Mouse (Mus musculus) bone marrow macrophage, adult 2 months (primary cell): ENCODE measurements around the gene Dlgap1.

Experiments used
- CTCF ChIP-seq: IDR thresholded peaks from 2 replicates; pipeline ENCODE4 v1.5.1; 2012; ENCODE audit warnings: low read depth, mild to moderate bottlenecking, low read length, moderate library complexity
- POLR2A ChIP-seq: IDR thresholded peaks from 2 replicates; pipeline ENCODE4 v1.6.1; 2012; ENCODE audit warnings: mild to moderate bottlenecking, low read depth, low read length, borderline replicate concordance

DNA sequence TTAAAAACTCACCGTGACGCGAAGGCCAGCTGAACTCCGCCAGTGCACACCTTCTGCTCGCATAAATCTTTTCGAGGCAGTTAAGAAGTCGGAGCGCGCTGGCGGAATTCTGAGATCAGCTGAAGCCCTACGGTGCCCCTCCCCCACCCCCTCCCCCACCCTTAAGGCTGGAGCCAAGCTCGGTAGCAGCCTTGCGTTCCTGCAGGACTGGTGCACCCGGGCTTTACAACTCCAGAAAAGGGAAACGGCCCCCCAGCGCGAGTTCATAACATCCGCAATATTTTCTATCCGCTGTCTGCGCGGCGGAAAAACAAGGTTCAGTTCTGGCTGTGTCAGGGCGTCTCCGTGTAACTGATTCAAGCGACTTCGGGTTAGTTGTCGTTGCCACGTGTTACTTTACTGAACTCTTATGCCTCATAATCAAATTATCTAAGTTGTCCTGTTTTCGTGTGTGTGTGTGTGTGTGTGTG lies 884.6 kb downstream of the Dlgap1 start, which contains the start of gene Tgif1:
- TF ChIP-seq POLR2A: no peak
- no peak for TF ChIP-seq CTCF
